8 mouse cellular contexts compared by ENCODE assay signal in genomic region chr4:134923258-134924018, GRCm38 (mm10). TPM values are rescaled to one million over a fixed set of nuclear protein-coding genes. Genes with fewer than 3 reads are reported as not detected.
DNase-seq lines count a peak whose midpoint lies in the region; ATAC-seq and TF ChIP-seq lines count a peak whose summit lies in the region.

Gene Rsrp1 (plus strand): TSS chr4:134923592.

- H3K9me3 ChIP-seq in erythroblast, embryonic 14.5 days (ENCODE audit: control insufficient read depth, low read length) = no peaks in the 10 kb centered on the region
- no peaks in the 10 kb centered on the region for H3K9me3 ChIP-seq in heart, embryonic 12.5 days (replicated peaks)
- H3K9me3 ChIP-seq in kidney, postnatal 0 days (replicated peaks; ENCODE audit: low read length) = no peaks in the 10 kb centered on the region
- H3K9me3 ChIP-seq in liver, embryonic 11.5 days (ENCODE audit: control insufficient read depth, low read length) = no peaks in the 10 kb centered on the region
- no peaks in the 10 kb centered on the region for H3K9me3 ChIP-seq in stomach, embryonic 14.5 days (ENCODE audit: control insufficient read depth, low read depth, low read length)

- peak; percentile 100 for DNase-seq in brain, embryonic 14.5 days (ENCODE audit: low read depth)
- peak; percentile 99 for DNase-seq in kidney, postnatal 0 days (ENCODE audit: low spot score)
- DNase-seq in liver, embryonic 11.5 days (ENCODE audit: low spot score) = peak; percentile 93
- DNase-seq in naive thymus-derived CD4-positive, alpha-beta T cell, adult 2 months (ENCODE audit: low read depth) = peak; percentile 99

- H3K79me2 ChIP-seq in C2C12 (ENCODE audit: control insufficient read depth, insufficient read depth) = peaks cover 37% of the 10 kb centered on the region

- peak within 1 kb of the TSS; percentile 97 for H3K9ac ChIP-seq in heart, embryonic 12.5 days
- peak within 1 kb of the TSS; percentile 97 for H3K9ac ChIP-seq in kidney, postnatal 0 days (ENCODE audit: low read depth, low read length)
- peak within 1 kb of the TSS; percentile 100 for H3K9ac ChIP-seq in liver, embryonic 11.5 days (ENCODE audit: low read depth, low read length)
- peak within 1 kb of the TSS; percentile 96 for H3K9ac ChIP-seq in stomach, embryonic 14.5 days (replicated peaks; ENCODE audit: low read depth, low read length)

- peak within 1 kb of the TSS; percentile 81 for H3ac ChIP-seq in C2C12 (ENCODE audit: control insufficient read depth, insufficient read length, low read depth)

- no peaks in the 10 kb centered on the region for H3K27me3 ChIP-seq in C2C12 (ENCODE audit: control insufficient read depth, insufficient read depth, insufficient read length)
- H3K27me3 ChIP-seq in erythroblast, embryonic 14.5 days (ENCODE audit: control insufficient read depth) = no peaks in the 10 kb centered on the region
- H3K27me3 ChIP-seq in heart, embryonic 12.5 days (replicated peaks) = no peaks in the 10 kb centered on the region
- H3K27me3 ChIP-seq in kidney, postnatal 0 days (ENCODE audit: insufficient read depth, low read length) = no peaks in the 10 kb centered on the region
- no peaks in the 10 kb centered on the region for H3K27me3 ChIP-seq in liver, embryonic 11.5 days (replicated peaks; ENCODE audit: control insufficient read depth, insufficient read depth, low read length)
- no peaks in the 10 kb centered on the region for H3K27me3 ChIP-seq in stomach, embryonic 14.5 days (ENCODE audit: control insufficient read depth, insufficient read depth, low read length)

- no peak for TF ChIP-seq CTCF in C2C12 (IDR thresholded peaks at IDR 0.05; ENCODE audit: control insufficient read depth, insufficient read depth, insufficient read length)
- TF ChIP-seq CTCF in brain, embryonic 14.5 days (IDR thresholded peaks at IDR 0.05; ENCODE audit: borderline replicate concordance, extremely low read depth, insufficient read depth, insufficient read length) = no peak
- TF ChIP-seq CTCF in kidney, postnatal 0 days (IDR thresholded peaks at IDR 0.05; ENCODE audit: low read depth) = no peak

- H3K79me3 ChIP-seq in C2C12 (ENCODE audit: low read depth) = peaks cover 33% of the 10 kb centered on the region

- H3K36me3 ChIP-seq in C2C12 (ENCODE audit: control insufficient read depth, insufficient read depth) = peaks cover 43% of the 10 kb centered on the region
- H3K36me3 ChIP-seq in erythroblast, embryonic 14.5 days (ENCODE audit: control insufficient read depth) = peaks cover 48% of the 10 kb centered on the region
- peaks cover 31% of the 10 kb centered on the region for H3K36me3 ChIP-seq in heart, embryonic 12.5 days
- H3K36me3 ChIP-seq in kidney, postnatal 0 days (ENCODE audit: insufficient read depth, low read length) = peaks cover 29% of the 10 kb centered on the region
- peaks cover 29% of the 10 kb centered on the region for H3K36me3 ChIP-seq in liver, embryonic 11.5 days (ENCODE audit: control insufficient read depth, insufficient read depth, low read length)
- peaks cover 33% of the 10 kb centered on the region for H3K36me3 ChIP-seq in stomach, embryonic 14.5 days (ENCODE audit: control insufficient read depth, insufficient read depth, low read length)

- H3K4me2 ChIP-seq in heart, embryonic 12.5 days = peak within 1 kb of the TSS; percentile 88
- H3K4me2 ChIP-seq in kidney, postnatal 0 days (ENCODE audit: low read length) = peak within 1 kb of the TSS; percentile 86
- H3K4me2 ChIP-seq in liver, embryonic 11.5 days = peak within 1 kb of the TSS; percentile 97
- H3K4me2 ChIP-seq in stomach, embryonic 14.5 days (replicated peaks; ENCODE audit: low read depth, low read length) = peak within 1 kb of the TSS; percentile 95

- WGBS in heart, embryonic 12.5 days = under 1% methylated on average over 64 of the region's 64 CpGs
- WGBS in kidney, postnatal 0 days = under 1% methylated on average over 64 of the region's 64 CpGs
- under 1% methylated on average over 64 of the region's 64 CpGs for WGBS in liver, embryonic 11.5 days
- under 1% methylated on average over 64 of the region's 64 CpGs for WGBS in stomach, embryonic 14.5 days

- peak; percentile 99; the same call in 1 of the 2 replicates for TF ChIP-seq POLR2A in brain, embryonic 14.5 days (IDR thresholded peaks at IDR 0.05; ENCODE audit: borderline replicate concordance, extremely low read depth, insufficient read depth, insufficient read length, poor library complexity, severe bottlenecking)

- ATAC-seq in heart, embryonic 12.5 days (ENCODE audit: insufficient number of reproducible peaks, low FRiP score) = peak; percentile 92
- ATAC-seq in kidney, postnatal 0 days (replicated peaks; ENCODE audit: low FRiP score, low read depth) = peak; percentile 94
- peak; percentile 85 for ATAC-seq in liver, embryonic 11.5 days (replicated peaks; ENCODE audit: low FRiP score)
- peak; percentile 94 for ATAC-seq in stomach, embryonic 14.5 days (ENCODE audit: insufficient number of reproducible peaks, insufficient read depth, low FRiP score, low read depth)

- peak within 1 kb of the TSS; percentile 87 for H3K4me3 ChIP-seq in C2C12 (ENCODE audit: insufficient read depth, poor library complexity, severe bottlenecking)
- H3K4me3 ChIP-seq in erythroblast, embryonic 14.5 days (replicated peaks) = peak within 1 kb of the TSS; percentile 79
- peak within 1 kb of the TSS; percentile 81 for H3K4me3 ChIP-seq in heart, embryonic 12.5 days
- peak within 1 kb of the TSS; percentile 99 for H3K4me3 ChIP-seq in kidney, postnatal 0 days (replicated peaks; ENCODE audit: low read depth, low read length)
- H3K4me3 ChIP-seq in liver, embryonic 11.5 days (ENCODE audit: low read depth, low read length) = peak within 1 kb of the TSS; percentile 100
- peak within 1 kb of the TSS; percentile 100 for H3K4me3 ChIP-seq in stomach, embryonic 14.5 days (ENCODE audit: low read depth, low read length)

- H3K27ac ChIP-seq in heart, embryonic 12.5 days (ENCODE audit: poor library complexity, severe bottlenecking) = peak within 1 kb of the TSS; percentile 96
- peak within 1 kb of the TSS; percentile 96 for H3K27ac ChIP-seq in kidney, postnatal 0 days
- peak within 1 kb of the TSS; percentile 99 for H3K27ac ChIP-seq in liver, embryonic 11.5 days (ENCODE audit: low read depth, low read length)
- H3K27ac ChIP-seq in stomach, embryonic 14.5 days (ENCODE audit: low read length) = peak within 1 kb of the TSS; percentile 95

- peaks cover 73% of the 10 kb centered on the region for H3K4me1 ChIP-seq in erythroblast, embryonic 14.5 days (ENCODE audit: control insufficient read depth)
- H3K4me1 ChIP-seq in heart, embryonic 12.5 days (replicated peaks) = peaks cover 18% of the 10 kb centered on the region
- peaks cover 8% of the 10 kb centered on the region; the same call in 1 of the 2 replicates for H3K4me1 ChIP-seq in kidney, postnatal 0 days (replicated peaks; ENCODE audit: insufficient read depth, low read length)
- peaks cover 22% of the 10 kb centered on the region for H3K4me1 ChIP-seq in liver, embryonic 11.5 days (replicated peaks; ENCODE audit: control insufficient read depth, insufficient read depth, low read length)
- peaks cover 13% of the 10 kb centered on the region for H3K4me1 ChIP-seq in stomach, embryonic 14.5 days (ENCODE audit: control insufficient read depth, insufficient read depth, low read length)

TF ChIP-seq in C2C12, 6 proteins besides CTCF, POLR2A, EP300 and RAD21:
- TF ChIP-seq CEBPB (IDR thresholded peaks at IDR 0.05; ENCODE audit: low read depth) = no peak
- TF ChIP-seq MYOD1 (IDR thresholded peaks at IDR 0.05; ENCODE audit: control insufficient read depth, insufficient read length, low read depth) = no peak
- TF ChIP-seq MYOG (IDR thresholded peaks at IDR 0.05; ENCODE audit: control insufficient read depth, extremely low read depth, insufficient read length) = no peak
- no peak for TF ChIP-seq MAX (IDR thresholded peaks at IDR 0.05)
- TF ChIP-seq USF1 (IDR thresholded peaks at IDR 0.05; ENCODE audit: low read depth) = no peak
- TF ChIP-seq FOSL1 (IDR thresholded peaks at IDR 0.05; ENCODE audit: insufficient read depth, low read length, poor library complexity, severe bottlenecking) = no peak

RNA-seq across cellular contexts. Expression of gene Rsrp1, which starts in this region (rescaled TPM):
- polyA plus RNA-seq in C2C12 (2012; fragmentation: generic; extraction: Trizol) = 35.4 TPM
- polyA plus RNA-seq in brain, embryonic 14.5 days (2012; rRNA removed) = 541 and 940 TPM in 2 replicates
- polyA plus RNA-seq in erythroblast, embryonic 14.5 days (2012) = 62.6 and 71.3 TPM in 2 replicates
- 386 and 405 TPM in 2 replicates for polyA plus RNA-seq in heart, embryonic 12.5 days (2016; fragmentation: Nextera tagmentation; extraction: Ambion mirVana)
- polyA plus RNA-seq in kidney, postnatal 0 days (2015; fragmentation: Nextera tagmentation; extraction: Ambion mirVana) = 375 and 409 TPM in 2 replicates
- 360 and 390 TPM in 2 replicates for polyA plus RNA-seq in liver, embryonic 11.5 days (2014; fragmentation: Nextera tagmentation; extraction: Ambion mirVana)
- polyA plus RNA-seq in stomach, embryonic 14.5 days (2014; fragmentation: Nextera tagmentation; extraction: Ambion mirVana) = 506 and 565 TPM in 2 replicates

Comparison
In these comparisons a context has a peak if more than half of its experiments do, and no peak if none do; other contexts are left out.
1. Peak in every context shown above with its lines: DNase-seq, ATAC-seq, H3K4me3 ChIP-seq and H3K27ac ChIP-seq.